Mouse (Mus musculus) small intestine, adult 2 months (tissue): ENCODE data around the gene Golim4. TPM values are rescaled to one million over a fixed set of nuclear protein-coding genes. Genes with fewer than 3 reads are reported as not detected.

Experiments used
- H3K27ac ChIP-seq: fragments of 200-500 bp; 2 replicates; pipeline ENCODE4 v1.5.1; 2012; ENCODE audit warnings: low read depth, low read length, control low read depth, inconsistent platforms; ENCODE audit not compliant: insufficient read depth
- H3K27me3 ChIP-seq: fragments of 200-500 bp; 2 replicates; pipeline ENCODE4 v1.6.1; 2012; ENCODE audit warnings: mild to moderate bottlenecking, moderate library complexity, low read length, inconsistent platforms; ENCODE audit not compliant: control insufficient read depth, insufficient read depth
- H3K36me3 ChIP-seq: fragments of 200-500 bp; 2 replicates; pipeline ENCODE4 v1.6.1; 2012; ENCODE audit warnings: mild to moderate bottlenecking, low read length, control low read depth, inconsistent platforms; ENCODE audit not compliant: control insufficient read depth, insufficient read depth
- H3K4me1 ChIP-seq: fragments of 200-500 bp; 2 replicates; pipeline ENCODE4 v1.6.1; 2012; ENCODE audit warnings: low read length, inconsistent platforms, mixed read lengths; ENCODE audit not compliant: control insufficient read depth, insufficient read depth, insufficient read length
- H3K4me3 ChIP-seq: fragments of 200-500 bp; 2 replicates; pipeline ENCODE4 v1.5.1; 2012; ENCODE audit warnings: low read depth, mild to moderate bottlenecking, control low read depth, inconsistent platforms, low read length, moderate library complexity
- CTCF ChIP-seq: fragments of 200-500 bp; IDR thresholded peaks from 2 replicates; pipeline ENCODE4 v1.5.1; 2012; ENCODE audit warnings: low read depth, mild to moderate bottlenecking, control low read depth, inconsistent platforms, low read length, moderate library complexity, mixed read lengths; ENCODE audit not compliant: insufficient replicate concordance, insufficient read length; ENCODE audit errors: extremely low read depth
- POLR2A ChIP-seq: fragments of 200-500 bp; IDR thresholded peaks from 2 replicates; pipeline ENCODE4 v1.6.1; 2012; ENCODE audit warnings: low read depth, mild to moderate bottlenecking, control low read depth, inconsistent platforms, low read length, moderate library complexity
- WGBS: fragments of 180-500 bp; shearing (Covaris S2); methylation state at CpG from one replicate; pipeline ENCODE4 v1.1.7; 2018; 5-methylcytosine and 5-hydroxymethylcytosine counted together
- polyA plus RNA-seq: library from polyadenylated mRNA; depleted of rRNA; stranded (reverse); fragments of >200 nt; gene quantifications from 2 replicates; pipeline ENCODE4 v1.2.3, GENCODE M21; 2012

Golim4 gene
- polyA plus RNA-seq, 1 experiment = 41.8 TPM

- Histone ChIP-seq H3K27me3 (no peaks in the 10 kb centered on the region), H3K27ac (no peak overlapping the region), H3K4me3 (no peak overlapping the region), H3K36me3 (no peaks in the 10 kb centered on the region; the same call in 1 of the 2 replicates), H3K4me1 (peaks cover 3% of the 10 kb centered on the region; the same call in 1 of the 2 replicates)
- WGBS = 60% methylated on average over 12 of the region's 12 CpGs
- TF ChIP-seq POLR2A (no peak), CTCF (no peak)
These were observed 14.3 kb downstream of the Golim4 start for GRCm38 (mm10) chr3:75942303-75943060.

DNA sequence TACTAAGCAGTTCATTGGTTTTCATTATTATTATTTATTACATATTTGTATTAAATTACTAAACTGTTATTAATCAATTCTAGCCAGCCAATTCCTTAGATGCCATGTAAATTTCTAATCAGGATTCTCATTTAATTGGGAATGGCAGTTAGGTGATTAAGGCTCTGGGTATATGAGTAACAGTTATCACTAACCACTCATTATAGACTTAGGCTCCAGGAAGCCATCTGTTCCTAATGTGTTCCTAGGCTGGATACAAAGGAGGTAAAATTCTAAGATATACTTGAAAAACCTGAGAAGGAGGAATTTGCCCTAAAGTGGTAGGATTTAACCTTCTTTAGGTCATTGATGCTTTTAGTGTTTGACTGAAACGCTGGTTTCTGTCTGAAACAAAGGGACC lies 14.9 kb downstream of the Golim4 start:
- no peak for TF ChIP-seq POLR2A
- TF ChIP-seq CTCF = no peak
- Histone ChIP-seq H3K27ac (no peak overlapping the region), H3K4me3 (no peak overlapping the region), H3K36me3 (no peaks in the 10 kb centered on the region; the same call in 1 of the 2 replicates), H3K4me1 (peaks cover 3% of the 10 kb centered on the region; the same call in 1 of the 2 replicates), H3K27me3 (no peaks in the 10 kb centered on the region)
- 70% methylated on average over 1 of the region's 1 CpGs for WGBS

DNA sequence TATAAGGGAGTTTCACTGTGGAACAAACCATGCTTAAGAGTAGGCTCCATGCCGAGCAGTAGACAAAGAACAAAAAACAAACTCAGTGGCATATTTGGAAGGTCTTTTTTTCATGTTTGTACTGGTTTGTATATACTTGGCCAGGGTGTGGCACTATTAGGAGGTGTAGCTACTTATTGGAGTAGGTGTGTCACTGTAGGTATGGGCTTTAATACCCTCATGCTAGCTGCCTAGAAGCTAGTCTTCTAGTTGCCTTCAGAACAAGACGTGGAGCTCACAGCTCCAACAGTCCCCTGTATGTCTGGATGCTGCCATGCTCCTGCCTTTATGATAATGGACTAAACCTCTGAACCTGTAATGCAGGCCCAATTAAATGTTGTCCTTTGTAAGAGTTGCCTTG lies 20.6 kb downstream of the Golim4 start:
- H3K36me3 ChIP-seq = no peaks in the 10 kb centered on the region
- no peaks in the 10 kb centered on the region for H3K27me3 ChIP-seq
- no peak overlapping the region for H3K27ac ChIP-seq
- 79% methylated on average over 2 of the region's 2 CpGs for whole genome bisulfite sequencing
- no peaks in the 10 kb centered on the region for H3K4me1 ChIP-seq
- TF ChIP-seq CTCF = no peak
- H3K4me3 ChIP-seq = no peak overlapping the region

DNA sequence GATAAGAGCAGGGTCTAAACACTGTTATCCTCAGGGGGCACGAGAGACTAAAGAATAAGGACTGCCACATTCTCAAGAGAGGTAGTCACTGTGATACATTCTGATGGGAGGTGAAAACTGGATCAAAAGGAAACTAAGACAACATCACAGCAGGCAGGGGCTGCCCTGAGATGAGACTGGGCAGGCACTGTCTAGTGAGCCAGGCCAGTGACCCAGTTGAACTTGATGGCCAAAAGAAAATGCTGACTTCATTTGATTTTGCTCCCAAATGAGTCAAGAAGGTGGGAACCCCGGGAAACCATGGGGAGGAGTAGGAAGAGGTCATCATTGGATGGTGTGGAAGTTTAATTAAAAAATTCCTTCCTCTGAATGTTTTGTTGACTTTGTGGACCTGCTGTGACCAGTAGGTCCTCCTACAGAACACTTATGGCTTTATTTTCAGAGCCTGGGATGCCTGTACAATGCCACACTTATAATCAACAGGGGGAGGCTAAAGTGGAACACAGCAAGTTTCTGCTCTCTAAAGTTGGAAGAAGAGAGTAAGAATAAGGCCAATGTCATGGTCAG lies 26.0 kb downstream of the Golim4 start:
- WGBS = 82% methylated on average over 2 of the region's 2 CpGs
- TF ChIP-seq POLR2A (no peak), CTCF (no peak)

GRCm38 (mm10) chr3:75929926-75930548 lies 26.7 kb downstream of the Golim4 start:
- TF ChIP-seq POLR2A (no peak), CTCF (no peak)
- H3K27me3 ChIP-seq = no peaks in the 10 kb centered on the region
- H3K36me3 ChIP-seq = no peaks in the 10 kb centered on the region
- H3K27ac ChIP-seq = no peak overlapping the region; the same call in 1 of the 2 replicates
- WGBS = 85% methylated on average over 7 of the region's 7 CpGs
- no peak overlapping the region for H3K4me3 ChIP-seq
- H3K4me1 ChIP-seq = peaks cover 3% of the 10 kb centered on the region; the same call in 1 of the 2 replicates

More for the DNA sequence above, 26.0 kb downstream of the Golim4 start:
- no peaks in the 10 kb centered on the region for H3K36me3 ChIP-seq
- no peak overlapping the region for H3K4me3 ChIP-seq
- no peaks in the 10 kb centered on the region for H3K27me3 ChIP-seq
- no peak overlapping the region for H3K27ac ChIP-seq
- peaks cover 3% of the 10 kb centered on the region; the same call in 1 of the 2 replicates for H3K4me1 ChIP-seq

DNA sequence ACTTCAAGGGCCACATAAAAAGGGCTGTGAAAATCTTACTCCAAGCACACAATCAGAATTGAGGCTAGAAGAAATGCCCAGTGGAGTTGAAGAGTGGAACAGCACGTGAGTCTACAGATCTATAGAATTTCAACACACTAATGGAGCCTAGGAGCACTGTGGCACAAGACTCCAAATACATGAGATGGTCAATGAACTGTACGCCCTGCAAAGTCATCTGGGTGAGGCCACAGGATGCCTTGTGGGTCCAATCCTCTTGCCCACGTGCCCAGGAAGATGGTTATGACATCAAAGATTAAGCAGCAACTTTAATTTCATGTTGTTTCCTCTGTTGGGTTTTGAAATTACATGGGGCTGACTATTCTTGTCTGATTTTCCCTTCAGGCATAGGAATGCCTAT lies 30.4 kb downstream of the Golim4 start:
- Histone ChIP-seq H3K4me3 (no peak overlapping the region), H3K27ac (no peak overlapping the region)
- WGBS = 66% methylated on average over 3 of the region's 3 CpGs

DNA sequence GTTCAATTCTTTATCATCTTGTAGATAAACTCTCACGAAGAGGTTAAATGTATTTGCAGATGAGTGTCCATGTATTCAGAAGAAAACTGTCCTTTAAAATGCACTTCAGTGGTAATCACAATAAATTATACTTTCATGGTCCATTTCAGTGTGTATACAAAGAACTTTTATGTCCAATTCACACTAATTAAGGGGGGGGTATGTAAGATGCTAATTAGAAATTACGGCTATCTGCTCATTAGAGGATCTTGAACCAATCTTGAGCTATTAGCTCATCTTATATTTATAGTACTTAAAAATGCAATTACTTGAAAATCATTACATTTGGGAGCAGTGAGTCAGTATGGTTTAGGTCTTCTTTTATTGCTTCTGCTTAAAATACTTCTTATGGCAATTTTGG lies 31.6 kb downstream of the Golim4 start:
- Histone ChIP-seq H3K27me3 (no peaks in the 10 kb centered on the region), H3K4me1 (peaks cover 4% of the 10 kb centered on the region; the same call in 1 of the 2 replicates), H3K4me3 (no peak overlapping the region), H3K36me3 (no peaks in the 10 kb centered on the region), H3K27ac (no peak overlapping the region)
- no peak for TF ChIP-seq POLR2A
- no peak for TF ChIP-seq CTCF
- WGBS = 76% methylated on average over 2 of the region's 2 CpGs

More for the DNA sequence above, 30.4 kb downstream of the Golim4 start:
- Histone ChIP-seq H3K36me3 (no peaks in the 10 kb centered on the region), H3K4me1 (peaks cover 3% of the 10 kb centered on the region; the same call in 1 of the 2 replicates), H3K27me3 (no peaks in the 10 kb centered on the region)
- TF ChIP-seq CTCF (no peak), POLR2A (no peak)
